Mouse (Mus musculus): ENCODE results near the gene Rgl1.

GRCm38 (mm10) chr1:152613158-152613857 is 152.8 kb downstream of the Rgl1 start:
- TF ChIP-seq CTCF (IDR thresholded peaks at IDR 0.05; ENCODE audit: low read depth, low read length): no peak
- TF ChIP-seq POLR2A (IDR thresholded peaks at IDR 0.05; ENCODE audit: extremely low read depth, insufficient read depth, low read length): no peak

Measured in liver, adult 2 months (tissue).